Mouse (Mus musculus) megakaryocyte progenitor cell, adult 5-6 weeks (primary cell): ENCODE measurements around the gene Ifitm3. TPM values are rescaled to one million over a fixed set of nuclear protein-coding genes. Genes with fewer than 3 reads are reported as not detected.
"Not testable (repeated sequence)": the region's sequence is repeated elsewhere in the genome, so short reads cannot be mapped to it uniquely, and the experiment has no call there.

Experiments
- ATAC-seq: replicated peaks from 2 replicates; pipeline ENCODE4 v1.8.0; 2016; ENCODE audit warnings: mild to moderate bottlenecking, moderate TSS enrichment, inconsistent platforms; ENCODE audit not compliant: poor library complexity
- total RNA-seq, 2 experiments: library from RNA; stranded (forward) in 1 of 2; stranded (reverse) in 1 of 2; fragments of 157-497, 149-512 nt in 1 of 2; fragments of 200-1000 nt in 1 of 2; gene quantifications; 2 replicates each; pipeline versions ENCODE4 v1.2.3 to v1.2.4; 2015 to 2017

Ifitm3 gene
- total RNA-seq, 2 experiments from 2014 or later: 49.4 to 203 TPM

- ATAC-seq: peak; percentile 52
Observed at GRCm38 (mm10) chr7:141036624-141037023, 26.1 kb upstream of the Ifitm3 start.

DNA sequence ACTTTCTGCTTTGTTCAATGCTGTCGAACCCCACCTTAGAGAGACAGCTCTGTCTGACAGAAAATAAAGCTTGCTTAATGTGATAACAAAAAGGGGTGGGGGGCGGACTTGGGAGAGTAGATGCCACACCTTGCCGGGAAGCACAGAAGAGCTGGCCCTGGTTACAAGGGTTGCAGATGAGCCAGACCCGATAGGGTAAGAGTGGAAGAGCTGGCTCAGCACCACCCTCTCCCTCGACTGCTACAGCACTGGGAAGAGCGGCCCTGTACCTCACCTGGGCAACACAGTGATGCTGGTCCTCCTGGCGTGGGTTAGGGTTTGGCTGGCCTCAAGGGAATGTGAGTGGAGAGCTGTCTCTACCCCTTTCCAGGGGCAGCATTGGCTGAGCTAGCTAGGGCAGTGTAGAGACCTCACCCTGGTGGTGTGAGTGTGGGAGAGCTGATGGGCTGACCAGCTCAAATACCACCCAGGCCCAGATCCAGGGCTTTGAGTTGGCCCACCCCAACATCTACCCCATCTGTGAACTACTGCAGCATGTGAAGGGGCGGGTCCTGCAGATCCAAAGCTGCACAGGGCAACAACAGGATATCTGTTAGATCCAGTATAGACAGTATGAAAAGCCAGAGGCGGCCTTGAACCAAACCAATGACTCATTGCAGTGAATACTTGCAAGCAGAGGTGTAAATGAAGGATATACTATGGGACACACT, 22.0 kb upstream of the Ifitm3 start:
- ATAC-seq: peak; percentile 63

DNA sequence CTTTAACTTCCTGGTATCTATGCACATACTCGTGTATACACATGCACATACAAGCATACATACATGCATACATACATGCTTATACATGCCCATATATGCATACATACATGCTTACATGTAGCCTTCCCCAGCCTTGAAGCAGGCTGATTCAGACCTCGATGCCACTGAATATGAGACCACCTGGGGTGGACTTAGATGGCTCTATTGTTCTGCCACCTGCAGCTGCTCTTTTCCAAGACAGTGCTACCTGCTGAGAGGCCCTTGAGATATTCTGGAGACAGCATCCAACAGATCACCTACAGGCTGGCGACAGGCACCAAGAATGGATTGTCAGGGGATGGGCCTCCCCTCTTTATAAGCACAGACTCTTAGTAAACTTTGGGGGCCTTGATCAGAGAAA, 19.8 kb upstream of the Ifitm3 start:
- no peak for ATAC-seq

- ATAC-seq: no peak
Observed at GRCm38 (mm10) chr7:141028831-141029230, 18.3 kb upstream of the Ifitm3 start, which contains the start of gene Gm17387. Gm17387 (plus strand) TSS chr7:141029131.

- ATAC-seq: no peak
Observed at GRCm38 (mm10) chr7:141026740-141027098, 16.1 kb upstream of the Ifitm3 start.

- no peak for ATAC-seq
Observed at GRCm38 (mm10) chr7:141026097-141026739, 15.6 kb upstream of the Ifitm3 start.

GRCm38 (mm10) chr7:141024865-141025838, 14.6 kb upstream of the Ifitm3 start:
- ATAC-seq: peak; percentile 44

DNA sequence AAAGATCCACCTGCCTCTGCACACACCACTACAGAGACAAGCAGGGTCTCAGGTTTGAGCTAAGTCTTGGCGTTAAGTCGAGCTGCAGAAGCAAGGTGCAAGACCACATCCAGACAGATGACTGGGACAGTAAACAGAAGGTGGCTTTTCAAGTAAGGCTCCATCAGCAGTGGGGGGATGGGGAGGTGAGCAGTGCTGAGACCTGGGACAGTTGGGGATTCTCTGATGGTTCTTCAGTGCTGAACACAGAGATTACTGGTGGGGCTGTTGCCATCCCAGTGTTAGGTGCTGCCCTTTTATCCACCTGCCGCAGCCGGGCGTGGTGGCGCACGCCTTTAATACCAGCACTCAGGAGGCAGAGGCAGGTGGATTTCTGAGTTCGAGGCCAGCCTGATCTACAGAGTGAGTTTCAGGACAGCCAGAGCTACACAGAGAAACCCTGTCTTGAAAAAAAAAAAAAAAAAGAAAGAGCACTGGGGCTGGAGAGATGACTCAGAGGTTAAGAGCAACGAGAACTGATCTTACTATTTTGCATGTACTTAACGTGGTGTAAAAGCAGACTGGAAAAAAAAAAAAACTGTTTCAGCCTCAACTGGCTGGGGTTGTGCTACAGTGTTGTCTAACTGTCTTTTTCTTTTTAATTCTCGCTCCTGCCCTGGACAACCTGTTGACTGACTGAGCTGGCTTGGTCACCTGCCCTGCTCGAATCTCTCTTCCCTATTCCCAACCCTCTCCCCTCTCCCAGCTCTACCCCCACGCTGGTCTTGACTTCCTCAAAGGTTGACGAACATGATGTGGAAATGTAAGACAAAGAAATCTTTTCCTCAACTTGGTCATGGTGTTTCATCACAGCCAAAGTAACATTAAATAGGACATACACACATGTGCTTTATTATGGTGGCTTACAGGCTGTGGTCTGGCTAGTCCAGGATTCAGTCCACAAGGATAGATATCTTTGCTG, 11.2 kb upstream of the Ifitm3 start:
- ATAC-seq: peak; percentile 85

DNA sequence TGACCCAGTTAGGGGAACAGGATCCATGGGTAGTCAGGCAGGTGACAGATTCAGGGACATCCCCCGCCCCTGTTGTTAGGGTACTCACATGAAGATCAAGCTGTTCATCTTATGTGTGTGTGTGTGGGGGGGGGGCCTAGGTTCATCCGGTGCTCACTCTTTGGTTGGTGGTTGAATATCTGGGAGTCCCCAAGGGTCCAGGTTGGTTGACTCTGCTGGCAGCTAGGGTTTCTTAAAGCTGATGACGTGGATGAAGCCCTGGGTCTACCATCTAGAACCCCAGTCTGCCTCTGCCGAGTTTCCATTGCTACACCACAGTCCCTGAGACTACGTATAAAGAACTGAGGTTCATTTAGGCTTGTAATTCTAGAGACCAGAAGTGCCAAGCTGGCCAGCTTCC, 8.5 kb upstream of the Ifitm3 start:
- no peak for ATAC-seq

- ATAC-seq: not testable (repeated sequence)
Observed at GRCm38 (mm10) chr7:141017824-141018223, 7.3 kb upstream of the Ifitm3 start, which contains the start of gene Ifitm6. Ifitm6 (minus strand) TSS chr7:141017924.

GRCm38 (mm10) chr7:141016707-141017697, 6.4 kb upstream of the Ifitm3 start:
- ATAC-seq: peak; percentile 91

- no peak for ATAC-seq
Observed at GRCm38 (mm10) chr7:141011238-141011770, 734 bp upstream of the Ifitm3 start.

GRCm38 (mm10) chr7:141009665-141010064, 905 bp downstream of the Ifitm3 start:
- no peak for ATAC-seq

DNA sequence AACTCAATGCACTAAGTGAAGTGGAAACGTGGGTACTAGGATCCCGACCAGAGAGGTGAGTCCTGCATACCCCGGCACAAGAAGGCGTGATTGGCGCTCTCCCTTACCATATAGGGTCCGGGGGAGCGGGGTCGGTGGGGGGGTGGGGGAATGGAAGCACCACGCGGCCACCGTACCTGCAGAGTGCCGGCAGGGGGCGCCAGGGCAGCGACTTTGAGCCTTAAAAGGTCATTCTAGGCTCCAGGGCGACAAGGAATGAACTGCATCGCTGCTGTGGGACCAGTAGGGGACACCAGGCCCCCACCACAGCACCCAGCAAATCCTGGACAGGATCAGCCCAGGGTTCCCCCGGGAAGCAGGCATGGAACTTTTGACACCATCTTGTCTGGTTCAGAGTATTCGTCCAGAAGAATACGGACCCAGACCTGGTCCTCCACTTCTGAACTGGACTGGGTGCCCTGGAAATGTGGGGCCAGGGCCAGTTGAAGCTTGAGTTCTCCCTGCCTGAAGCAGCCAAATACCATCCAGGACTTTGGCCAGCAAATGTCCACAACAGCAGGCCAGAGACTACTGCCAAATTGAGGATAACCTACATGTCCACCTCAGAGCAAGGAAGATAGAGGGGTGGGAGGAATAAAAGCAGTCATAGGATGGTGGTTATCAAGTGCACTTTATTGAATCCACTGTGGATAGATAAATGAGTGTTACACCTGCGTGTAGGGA, 1.5 kb downstream of the Ifitm3 start:
- peak; percentile 81 for ATAC-seq

- ATAC-seq: peak; percentile 59
Observed at GRCm38 (mm10) chr7:141008312-141008761, 2.2 kb downstream of the Ifitm3 start.

DNA sequence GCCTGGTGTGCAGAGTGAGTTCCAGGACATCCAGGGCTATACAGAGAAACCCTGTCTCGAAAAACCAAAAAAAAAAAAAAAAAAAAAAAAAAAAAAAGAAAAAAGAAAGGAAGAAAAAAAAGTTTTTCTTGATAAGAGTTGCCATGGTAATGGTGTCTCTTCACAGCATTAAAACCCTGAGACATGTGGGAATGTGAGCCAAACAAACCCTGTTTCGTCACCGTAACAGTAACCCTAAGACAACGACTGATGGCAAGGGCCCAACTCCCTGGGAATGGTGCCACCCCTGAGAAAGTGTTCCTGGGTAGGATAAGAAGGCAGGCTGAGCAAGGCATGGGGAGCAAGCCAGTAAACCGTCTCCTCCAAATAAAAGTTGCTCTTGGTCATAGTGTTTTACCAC, 3.7 kb downstream of the Ifitm3 start:
- peak; percentile 20; the same call in 1 of the 2 replicates for ATAC-seq

GRCm38 (mm10) chr7:141006446-141006845, 4.1 kb downstream of the Ifitm3 start:
- peak; percentile 7; the same call in 1 of the 2 replicates for ATAC-seq
